Mouse (Mus musculus): Measurements from ENCODE around the gene Smim12.

Smim12 gene

DNA sequence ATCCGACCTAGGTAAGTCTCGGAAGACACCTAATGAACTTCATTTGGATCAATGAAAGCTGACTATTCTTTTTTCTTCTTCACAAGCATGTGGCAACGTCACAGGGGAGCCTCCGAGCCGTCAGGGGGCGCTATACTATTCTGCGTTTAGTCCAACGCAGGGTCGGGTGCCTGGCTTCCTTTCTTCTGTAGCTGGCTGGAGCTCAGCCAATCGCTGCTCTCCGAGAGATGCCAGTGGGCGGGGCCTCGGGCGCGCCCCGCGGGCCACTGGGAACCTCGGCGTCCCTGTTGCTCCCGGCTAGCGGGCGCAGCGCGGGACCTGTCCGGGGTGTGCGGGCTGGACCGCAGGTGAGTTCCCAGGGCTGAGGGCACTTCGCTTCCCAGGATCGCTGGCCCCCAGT is at the start of gene Smim12:
Smim12 (plus strand) TSS at position 233 of the 400 bp plus-strand sequence.
- DNase-seq (ENCODE audit: low spot score in 2 of 2) = peak; percentile 96 to 98

DNA sequence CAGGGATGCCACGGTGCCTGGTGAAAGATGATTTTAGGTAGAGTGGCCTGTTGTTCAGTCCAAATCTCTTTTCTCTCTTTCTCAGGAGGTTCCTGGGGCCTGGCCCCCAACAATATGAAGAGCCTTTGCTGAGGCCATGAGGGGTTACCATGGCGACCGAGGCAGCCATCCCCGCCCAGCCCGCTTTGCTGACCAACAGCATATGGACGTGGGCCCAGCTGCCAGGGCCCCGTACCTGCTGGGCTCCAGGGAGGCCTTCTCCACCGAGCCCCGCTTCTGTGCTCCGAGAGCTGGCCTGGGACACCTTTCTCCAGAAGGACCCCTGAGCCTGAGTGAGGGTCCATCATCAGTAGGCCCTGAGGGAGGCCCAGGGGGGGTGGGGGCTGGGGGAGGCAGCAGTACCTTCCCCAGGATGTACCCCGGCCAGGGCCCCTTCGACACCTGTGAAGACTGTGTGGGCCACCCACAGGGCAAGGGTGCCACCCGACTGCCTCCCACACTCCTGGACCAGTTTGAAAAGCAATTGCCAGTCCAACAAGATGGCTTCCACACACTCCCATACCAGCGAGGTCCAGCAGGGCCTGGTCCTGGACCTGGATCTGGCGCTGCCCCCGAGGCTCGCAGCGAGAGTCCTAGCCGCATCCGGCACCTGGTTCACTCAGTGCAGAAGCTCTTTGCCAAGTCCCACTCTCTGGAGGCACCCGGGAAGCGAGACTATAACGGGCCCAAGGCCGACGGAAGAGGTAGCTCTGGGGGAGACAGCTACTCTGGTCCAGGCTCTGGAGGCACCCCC is 48.9 kb upstream of the Smim12 start:
- DNase-seq (ENCODE audit: low spot score in 2 of 2) = no peak

DNA sequence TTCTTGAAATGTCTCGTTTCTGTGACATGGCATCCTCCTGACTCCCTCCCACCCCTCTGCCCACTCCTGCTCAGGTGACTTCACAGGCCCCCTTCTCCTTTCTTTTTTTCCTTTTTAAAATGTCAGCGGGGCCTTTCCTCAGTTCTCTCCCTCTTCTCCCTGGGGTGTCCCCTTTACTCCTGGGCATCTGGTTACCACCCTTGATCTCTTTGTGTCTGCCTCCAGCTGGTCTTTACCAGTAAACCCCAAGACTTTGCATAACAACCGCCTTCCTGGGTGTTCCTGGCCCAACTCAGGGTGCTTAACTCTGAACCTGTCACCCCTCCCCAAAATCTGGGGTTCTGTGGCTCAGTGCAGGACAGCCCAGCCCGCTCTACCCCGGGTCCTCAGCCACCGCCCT is 45.0 kb upstream of the Smim12 start:
- no peak for DNase-seq (ENCODE audit: low spot score in 2 of 2)

DNA sequence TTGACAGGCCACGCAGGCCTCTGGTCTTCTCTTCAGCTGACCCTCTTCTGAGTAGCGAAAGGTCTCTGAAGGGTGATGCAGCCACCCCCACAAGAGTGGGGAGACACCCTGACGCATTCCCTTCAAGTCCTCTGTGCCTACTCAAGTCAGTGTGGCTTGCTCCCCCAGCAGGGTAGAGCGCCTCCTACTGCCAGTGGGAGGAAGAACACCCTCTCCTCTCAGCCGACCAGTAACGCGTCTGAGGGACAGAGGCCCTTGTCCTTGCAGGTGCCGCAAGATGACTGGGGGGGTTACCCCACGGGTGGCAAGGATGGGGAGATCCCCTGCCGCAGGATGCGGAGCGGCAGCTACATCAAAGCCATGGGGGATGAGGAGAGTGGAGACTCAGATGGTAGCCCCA is 44.2 kb upstream of the Smim12 start:
- no peak for DNase-seq (ENCODE audit: low spot score in 2 of 2)

DNA sequence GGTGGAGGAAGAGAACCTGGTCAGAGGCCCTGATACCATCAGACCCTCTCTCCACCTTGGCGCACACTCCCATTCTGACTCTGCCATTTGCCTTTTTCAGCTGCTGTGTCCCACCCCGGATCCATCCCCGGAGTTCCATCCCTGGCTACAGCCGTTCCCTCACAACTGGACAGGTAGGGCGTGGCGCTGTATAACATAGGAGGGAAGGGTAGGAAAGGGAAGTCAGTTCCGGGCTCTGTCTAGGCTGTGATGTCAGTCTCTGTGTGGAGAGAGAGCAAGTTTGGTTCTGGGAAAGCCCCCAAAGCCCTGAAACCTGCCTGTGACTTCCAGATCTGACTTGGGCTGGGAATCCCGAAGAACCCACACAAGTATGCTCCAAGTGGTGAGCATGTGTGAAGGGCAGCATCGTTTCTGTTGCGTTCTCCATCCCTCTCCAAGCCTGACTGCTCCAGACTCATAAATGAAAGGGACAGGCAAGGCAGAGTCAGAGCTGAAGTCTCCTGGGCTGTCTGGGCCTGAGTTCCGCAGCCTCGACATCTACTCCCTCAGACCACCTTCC is 43.3 kb upstream of the Smim12 start:
- DNase-seq (ENCODE audit: low spot score in 2 of 2) = no peak

DNA sequence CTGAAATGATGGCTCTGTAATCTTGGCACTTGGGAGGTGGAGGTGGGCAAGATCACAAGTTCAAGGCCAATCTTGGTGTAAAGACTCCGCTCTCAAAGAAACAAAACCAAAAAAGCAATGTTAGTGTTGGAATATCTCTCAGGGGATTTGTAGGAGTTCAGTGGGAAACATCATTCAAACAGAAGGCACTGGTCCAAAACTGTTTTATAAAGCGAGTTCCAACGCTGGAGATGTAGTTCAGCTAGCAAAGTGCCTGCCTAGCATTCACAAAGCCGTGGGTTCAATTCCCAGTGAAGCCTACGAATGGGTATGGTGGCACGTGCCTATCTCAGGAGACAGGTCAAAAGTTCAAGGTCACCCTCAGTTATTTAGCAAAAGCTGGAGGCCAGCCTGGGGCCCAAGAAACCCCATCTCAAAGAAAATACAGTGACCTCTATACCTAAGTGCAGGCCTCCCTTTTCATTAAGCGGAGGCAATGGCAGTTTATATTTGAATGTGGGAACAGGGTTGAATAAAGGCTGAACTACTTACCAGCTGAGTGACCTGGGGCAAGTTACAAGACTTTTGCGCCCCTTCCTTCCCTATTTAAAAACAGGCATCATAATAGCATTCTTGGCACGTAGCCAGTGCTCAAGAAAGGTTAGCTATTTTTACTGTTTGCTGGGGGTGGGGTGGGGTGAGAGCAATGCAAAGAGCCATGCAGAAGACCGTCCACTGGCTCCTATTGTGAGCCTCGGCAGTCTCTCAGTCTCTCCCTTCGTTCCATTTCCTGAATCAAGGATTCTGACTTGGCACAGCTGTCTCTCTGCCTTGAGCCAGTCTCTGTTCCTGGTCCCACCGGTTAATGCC is 42.6 kb upstream of the Smim12 start:
- no peak for DNase-seq (ENCODE audit: low spot score in 2 of 2)

DNA sequence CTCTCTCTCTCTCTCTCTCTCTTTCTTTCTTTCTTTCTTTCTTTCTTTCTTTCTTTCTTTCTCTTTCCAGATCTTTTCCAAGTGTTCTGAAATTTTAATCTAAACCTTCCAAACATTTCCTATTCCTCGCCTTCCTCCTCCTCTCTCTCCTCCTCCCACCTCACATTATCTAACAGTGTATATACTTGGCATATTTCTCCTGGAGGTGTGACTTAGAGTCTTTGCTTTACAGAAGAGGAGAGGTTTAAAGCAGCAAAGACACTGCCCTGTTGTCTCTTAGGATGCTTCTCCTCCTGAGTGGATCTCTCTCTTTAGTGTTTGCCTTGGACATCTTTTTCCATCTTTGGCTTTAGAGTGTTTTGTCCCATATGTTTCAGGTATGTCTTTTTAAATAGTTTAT is 40.5 kb upstream of the Smim12 start:
- no peak for DNase-seq (ENCODE audit: low spot score in 2 of 2)

DNA sequence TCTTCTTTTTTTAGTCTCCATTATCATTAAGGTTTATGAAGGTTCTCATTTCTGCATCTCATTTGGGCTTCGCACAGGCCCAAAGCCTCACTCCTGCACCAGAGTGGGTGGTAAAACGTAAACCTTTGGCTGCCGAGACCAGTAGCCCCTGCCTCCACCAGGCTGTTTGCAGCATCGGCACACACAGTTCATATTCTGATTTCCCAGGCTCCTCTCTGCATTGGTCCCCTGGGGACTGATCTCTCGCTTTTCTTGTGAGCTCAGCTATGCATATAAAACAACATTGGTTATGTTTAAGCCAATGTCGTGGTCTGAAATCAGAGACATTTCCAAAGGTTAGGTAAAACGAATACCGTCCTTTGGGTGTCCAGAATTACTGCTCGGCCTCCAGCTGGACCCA is 32.3 kb upstream of the Smim12 start:
- DNase-seq (ENCODE audit: low spot score in 2 of 2) = no peak

DNA sequence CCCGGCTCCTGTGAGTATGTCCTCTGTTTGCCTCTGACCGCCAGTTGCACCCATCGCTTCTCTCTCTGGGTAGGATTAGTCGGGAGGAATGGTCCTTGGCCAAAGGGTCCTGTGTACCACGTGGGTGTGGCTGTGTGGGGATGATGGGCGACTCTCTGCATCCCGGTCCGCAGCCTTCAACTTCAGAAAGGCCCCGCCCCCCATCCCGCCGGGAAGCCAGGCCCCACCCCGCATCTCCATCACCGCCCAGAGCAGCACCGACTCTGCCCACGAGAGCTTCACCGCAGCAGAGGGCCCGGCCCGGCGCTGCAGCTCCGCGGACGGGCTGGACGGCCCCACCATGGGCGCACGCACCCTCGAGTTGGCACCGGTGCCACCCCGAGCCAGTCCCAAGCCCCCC is 29.1 kb upstream of the Smim12 start:
- DNase-seq (ENCODE audit: low spot score in 2 of 2) = no peak

DNA sequence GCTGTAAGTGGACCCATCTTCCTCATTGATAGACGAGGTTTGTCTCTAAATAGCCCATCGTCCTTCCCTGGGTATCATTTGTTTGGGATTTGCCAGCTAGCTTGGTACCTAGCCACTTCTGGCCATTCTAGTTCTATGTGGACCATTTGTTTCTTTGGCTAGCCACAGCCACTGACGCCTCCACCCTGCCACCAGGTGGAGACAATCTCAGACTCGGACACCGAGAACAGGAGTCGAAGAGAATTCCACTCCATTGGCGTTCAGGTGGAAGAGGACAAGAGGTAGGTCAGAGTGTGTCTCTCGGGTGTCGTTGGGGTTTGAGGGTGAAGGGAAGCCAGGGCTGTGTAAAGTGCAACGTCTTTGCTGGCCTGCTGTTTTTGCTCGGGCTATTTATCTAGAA is 28.5 kb upstream of the Smim12 start:
- DNase-seq (ENCODE audit: low spot score in 2 of 2) = no peak

DNA sequence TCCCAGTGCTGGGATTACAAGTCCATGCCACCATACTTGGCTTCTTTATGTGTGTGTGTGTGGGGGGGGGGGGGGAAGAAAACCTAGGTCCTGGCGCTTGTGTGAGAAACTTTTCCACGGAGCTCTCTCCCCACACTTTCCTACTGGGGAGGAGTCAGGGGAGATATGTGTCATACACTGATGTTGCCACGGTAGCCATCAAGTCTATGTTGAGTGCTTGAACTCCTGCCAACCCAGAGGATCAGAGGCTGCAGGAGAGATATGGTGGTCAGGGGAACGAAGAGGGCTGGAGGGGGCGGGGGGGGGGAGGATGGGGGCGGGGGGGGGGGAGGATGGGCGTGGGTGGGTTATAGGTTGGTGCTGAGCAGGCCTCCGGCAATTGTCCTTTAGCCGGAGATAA is 27.8 kb upstream of the Smim12 start:
- DNase-seq (ENCODE audit: low spot score in 2 of 2) = no peak

DNA sequence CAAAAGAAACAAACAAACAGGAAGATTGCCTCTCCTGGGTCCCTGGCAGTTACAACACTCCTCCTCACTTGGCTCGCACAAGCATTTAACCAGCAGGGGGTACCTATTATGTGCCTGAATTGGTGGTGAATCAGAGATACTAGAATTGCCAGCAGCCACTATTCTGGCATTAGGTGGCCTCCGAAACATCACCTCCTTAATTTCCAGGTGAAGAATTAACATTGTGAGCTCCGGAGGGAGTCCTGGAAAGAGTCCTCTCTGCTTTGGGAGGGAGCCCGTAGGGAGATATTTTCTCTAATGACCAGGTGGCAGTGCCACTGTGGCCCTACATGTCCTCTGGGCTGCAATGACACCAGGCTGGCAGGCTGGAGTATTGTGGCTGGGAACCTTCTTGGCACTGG is 27.3 kb upstream of the Smim12 start:
- DNase-seq (ENCODE audit: low spot score in 2 of 2) = no peak

DNA sequence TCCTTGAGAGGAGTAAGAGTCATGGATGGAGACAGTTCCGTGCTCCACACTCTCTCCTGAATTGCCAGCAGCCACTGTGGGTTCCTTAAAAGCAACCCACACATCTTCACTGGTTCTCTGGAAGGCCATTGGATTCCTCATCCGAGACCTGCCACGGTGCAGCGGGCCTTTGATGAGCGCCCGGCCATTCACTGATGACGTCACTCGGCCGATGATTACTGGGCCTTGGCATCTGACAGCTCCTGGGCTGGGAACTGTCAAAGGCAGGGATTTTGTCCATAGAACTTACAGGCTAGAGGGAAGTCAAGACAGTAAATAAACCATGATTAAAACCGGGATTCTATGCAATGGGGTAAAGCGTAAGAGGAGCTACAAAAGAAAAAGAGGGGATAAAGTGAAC is 26.5 kb upstream of the Smim12 start:
- DNase-seq (ENCODE audit: low spot score in 2 of 2) = no peak

DNA sequence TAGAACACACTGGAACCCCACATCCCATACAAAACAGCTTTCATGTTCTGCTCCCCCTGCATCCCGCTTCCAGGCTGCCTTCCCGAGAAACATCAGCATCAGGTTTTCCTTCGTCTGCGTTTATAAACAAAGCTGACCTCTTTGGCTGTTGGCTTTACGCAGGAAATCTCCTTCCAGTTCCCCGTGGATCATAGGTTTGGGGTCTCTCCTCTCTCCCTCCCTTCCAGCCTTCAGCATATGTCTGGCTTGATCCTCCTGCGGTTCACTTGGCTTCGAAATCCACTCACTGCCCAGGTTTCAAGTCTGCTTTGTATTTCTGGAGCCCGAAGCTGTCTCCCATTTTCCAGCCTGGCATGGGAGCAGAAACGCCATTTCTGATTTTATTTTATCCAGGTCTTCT is 20.3 kb upstream of the Smim12 start:
- DNase-seq (ENCODE audit: low spot score in 2 of 2) = no peak

DNA sequence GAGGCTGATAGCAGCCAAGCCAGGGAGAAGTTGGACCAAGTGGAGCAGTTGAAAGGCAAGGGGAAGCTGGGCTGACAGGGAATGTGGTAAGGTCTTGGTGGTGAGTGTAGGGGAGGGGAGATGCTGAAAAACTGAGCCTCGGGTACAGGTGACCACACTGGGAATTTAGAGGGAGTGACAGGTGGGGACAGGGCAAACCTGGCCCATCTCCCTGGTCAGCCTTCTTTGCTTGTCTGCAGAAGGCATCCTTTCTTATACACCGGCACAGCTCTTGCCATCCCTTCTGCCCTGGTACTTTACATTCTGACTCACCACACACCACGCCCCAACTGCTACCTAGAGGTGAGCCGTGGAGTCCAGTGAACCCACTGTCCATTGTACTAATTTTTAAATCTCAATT is 19.8 kb upstream of the Smim12 start:
- no peak for DNase-seq (ENCODE audit: low spot score in 2 of 2)

DNA sequence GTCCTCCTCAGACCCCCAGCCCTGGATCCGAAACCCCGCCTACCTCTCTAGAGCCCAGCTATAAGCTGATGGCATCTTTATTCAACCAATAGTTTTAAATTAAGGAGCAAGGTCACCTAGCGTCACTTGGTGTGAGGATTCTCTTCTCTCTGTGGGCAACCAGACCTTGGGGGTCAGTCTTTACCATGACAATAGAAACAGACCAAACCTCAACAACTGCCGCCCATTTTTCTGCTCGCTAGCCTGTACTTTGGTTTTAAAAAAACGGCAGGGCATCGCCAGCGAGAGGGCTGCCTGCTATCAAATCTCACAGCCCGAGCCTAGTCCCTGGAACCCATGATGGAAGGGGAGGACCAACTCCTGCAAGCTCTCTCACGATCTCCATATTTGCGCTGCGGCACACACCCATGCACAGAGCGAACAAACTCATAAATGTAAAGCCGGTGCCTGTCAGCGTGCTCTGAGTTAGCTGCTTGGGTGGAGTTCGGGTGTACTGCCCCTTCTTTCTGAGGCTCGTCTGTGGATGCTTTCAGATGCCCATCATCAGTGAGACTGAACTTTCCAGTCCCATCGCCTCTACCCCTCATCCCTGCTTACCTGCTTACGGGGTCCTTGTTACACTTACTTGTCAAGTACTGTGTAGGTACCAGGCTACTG is 19.0 kb upstream of the Smim12 start:
- no peak for DNase-seq (ENCODE audit: low spot score in 2 of 2)

DNA sequence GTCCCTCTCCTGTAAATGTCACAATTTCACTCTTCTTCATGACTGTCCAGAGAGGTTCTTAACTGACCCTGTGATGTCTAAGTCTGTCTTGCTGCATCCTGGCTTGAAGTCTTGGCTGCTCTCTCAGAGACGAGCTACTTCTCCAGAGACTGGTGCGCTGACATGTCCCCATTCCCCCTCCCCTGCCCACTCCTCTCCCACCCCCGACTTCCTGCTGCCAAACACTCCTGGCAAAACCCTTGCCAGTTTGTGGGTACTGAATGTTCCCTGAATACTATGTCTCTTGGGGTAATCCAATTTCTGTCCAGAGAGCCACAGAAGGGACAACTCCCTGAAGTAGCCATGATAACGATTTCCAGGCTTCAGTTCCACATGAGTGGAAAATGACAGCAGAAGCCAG is 17.5 kb upstream of the Smim12 start:
- no peak for DNase-seq (ENCODE audit: low spot score in 2 of 2)

DNA sequence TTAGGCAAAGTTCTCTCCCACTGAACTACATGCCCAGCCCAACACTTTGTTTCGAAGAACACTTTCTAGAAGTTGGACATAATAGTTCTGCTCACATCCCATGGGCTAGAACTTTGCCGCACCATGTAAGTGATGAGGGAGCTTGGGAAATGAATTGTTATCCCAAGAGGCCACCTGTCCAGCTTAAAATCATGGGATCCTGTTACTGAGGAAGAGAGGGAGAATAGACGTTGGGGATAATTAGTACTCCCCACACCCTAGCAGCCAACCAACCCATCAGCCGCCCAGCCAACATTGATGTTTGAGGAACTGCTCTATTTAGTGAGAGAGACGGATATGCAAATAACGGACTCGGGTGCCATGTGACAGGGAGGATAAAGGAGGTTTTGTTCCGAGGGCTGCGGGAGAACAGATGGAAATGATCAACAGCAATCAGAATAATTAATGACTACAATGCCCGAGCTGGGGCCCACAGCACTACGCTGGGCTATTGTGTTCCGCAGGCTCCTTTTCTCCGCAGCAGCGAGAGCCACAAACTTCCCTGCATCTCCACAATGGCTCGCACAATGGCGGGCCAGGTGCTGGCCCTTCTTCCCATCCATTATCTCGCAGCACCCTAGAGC is 16.4 kb upstream of the Smim12 start:
- no peak for DNase-seq (ENCODE audit: low spot score in 2 of 2)

DNA sequence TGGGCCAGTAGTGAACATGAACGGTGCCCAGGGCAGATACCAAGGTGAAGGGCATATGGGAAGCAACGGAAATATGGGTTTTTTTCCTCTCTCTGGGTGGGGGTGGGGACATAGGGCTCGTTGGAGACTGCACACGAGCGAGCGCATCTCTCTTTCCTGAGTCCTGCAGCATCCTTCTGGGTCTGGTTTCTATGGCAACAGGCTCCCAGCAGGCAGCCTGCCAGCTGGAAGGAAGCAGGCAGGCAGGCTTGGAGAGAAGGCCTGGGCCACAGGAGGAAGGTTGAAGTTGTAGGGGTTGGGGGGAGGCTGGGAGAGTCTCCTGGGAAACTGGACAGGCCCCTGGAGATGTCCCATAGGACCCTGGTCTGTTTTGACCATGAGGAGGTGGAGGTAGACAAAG is 11.6 kb upstream of the Smim12 start:
- DNase-seq (ENCODE audit: low spot score in 2 of 2) = peak; percentile 80 to 84

DNA sequence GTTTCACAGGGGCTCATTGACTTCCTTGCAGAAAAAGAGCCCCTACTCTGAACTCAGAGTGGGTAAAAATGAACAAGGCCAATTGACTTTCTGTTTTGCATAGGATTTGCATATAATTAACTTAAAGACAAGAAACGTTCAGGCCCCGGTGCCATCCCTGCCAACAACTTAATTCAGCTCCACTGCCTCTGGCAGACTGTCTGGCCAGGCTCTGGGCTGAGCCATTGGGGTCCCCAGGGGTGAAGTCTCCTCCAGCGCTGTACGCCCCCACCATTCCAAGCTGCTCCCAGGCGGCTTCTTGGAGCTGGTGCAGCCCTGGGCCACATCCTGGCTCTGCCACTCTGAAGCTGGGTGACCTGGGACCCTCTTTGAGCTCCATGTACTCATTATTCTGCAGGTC is 11.0 kb upstream of the Smim12 start:
- DNase-seq (ENCODE audit: low spot score in 2 of 2) = peak in 1 of 2 experiments; percentile 42

DNA sequence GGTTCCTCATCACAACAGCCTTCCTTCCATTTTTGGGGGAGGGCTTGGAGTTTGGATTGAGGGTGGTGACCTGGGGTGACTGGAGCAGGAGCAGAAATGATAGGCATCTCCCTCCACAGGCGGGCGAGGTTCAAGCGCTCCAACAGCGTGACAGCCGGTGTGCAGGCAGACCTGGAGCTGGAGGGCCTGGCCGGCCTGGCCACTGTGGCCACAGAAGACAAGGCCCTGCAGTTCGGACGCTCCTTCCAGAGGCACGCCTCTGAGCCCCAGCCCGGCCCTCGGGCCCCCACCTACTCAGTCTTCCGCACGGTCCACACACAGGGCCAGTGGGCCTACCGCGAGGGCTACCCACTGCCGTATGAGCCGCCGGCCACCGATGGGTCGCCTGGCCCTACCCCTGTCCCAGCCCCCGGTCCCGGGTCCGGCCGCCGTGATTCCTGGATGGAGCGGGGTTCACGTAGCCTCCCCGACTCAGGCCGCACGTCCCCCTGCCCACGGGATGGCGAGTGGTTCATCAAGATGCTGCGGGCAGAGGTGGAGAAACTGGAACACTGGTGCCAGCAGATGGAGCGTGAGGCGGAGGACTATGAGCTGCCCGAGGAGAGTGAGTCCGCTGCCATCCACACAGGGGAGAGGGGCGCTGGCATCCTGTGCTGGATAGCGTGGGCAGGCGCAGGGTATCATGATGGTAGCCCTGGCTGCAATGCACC is 10.0 kb upstream of the Smim12 start:
- no peak for DNase-seq (ENCODE audit: low spot score in 2 of 2)
